In genomic region chr1:74277883-74278537, GRCm38 (mm10) we compare ENCODE assay signal across 23 mouse cellular contexts. TPM values are rescaled to one million over a fixed set of nuclear protein-coding genes. Genes with fewer than 3 reads are reported as not detected.
DNase-seq lines count a peak whose midpoint lies in the region; ATAC-seq and TF ChIP-seq lines count a peak whose summit lies in the region.
"Had no signal": no experiment of that assay in that cellular context is flagged by ENCODE, and none has a peak within 500 bp of the region (broad histone marks: within the 10 kb centered on the region; RNA-seq: fewer than 3 reads in every experiment).

No protein-coding gene starts in this region.

- TF ChIP-seq CTCF in CH12.LX (conservative IDR thresholded peaks at IDR 0.05 in 1 of 2, IDR thresholded peaks at IDR 0.05 in 1 of 2; ENCODE audit: low read depth in 2 of 2, low read length in 2 of 2), result no peak

- DNase-seq in heart, adult 9 months (ENCODE audit: low spot score in 2 of 2), result no peak
- DNase-seq in CH12.LX (ENCODE audit: extremely low read depth), result no peak
- no peak for DNase-seq in cerebellum, adult 9-11 months
- DNase-seq in yolk sac, embryonic 10.5 days (ENCODE audit: low spot score), result no peak
- DNase-seq in heart, postnatal 10 days, result no peak
- DNase-seq: adrenal gland, adult 8-10 months; cerebellum, adult 11-12 months; gastrocnemius, postnatal 14 days; layer of hippocampus, postnatal 36 days; left cerebral cortex, postnatal 4 days; lung, embryonic 14.5 days; lung, postnatal 4 days had no signal

- no peak for TF ChIP-seq RAD21 in CH12.LX (IDR thresholded peaks at IDR 0.05; ENCODE audit: low read depth, low read length)

- peaks cover 5% of the 10 kb centered on the region for H3K79me2 ChIP-seq in CH12.LX (replicated peaks; ENCODE audit: control insufficient read depth, extremely low read depth, insufficient read depth, poor library complexity, severe bottlenecking)

- no peak overlapping the region for H3K4me2 ChIP-seq in heart, embryonic 11.5 days
- no peak overlapping the region for H3K4me2 ChIP-seq in CH12.LX (ENCODE audit: insufficient read depth, low read depth, poor library complexity, severe bottlenecking)
- no peak overlapping the region for H3K4me2 ChIP-seq in intestine, embryonic 16.5 days (ENCODE audit: low read depth, low read length)
- H3K4me2 ChIP-seq in kidney, embryonic 16.5 days (replicated peaks; ENCODE audit: low read depth, low read length), result no peak overlapping the region
- H3K4me2 ChIP-seq: hindbrain, embryonic 14.5 days; liver, embryonic 12.5 days; lung, embryonic 14.5 days had no signal

- 53% methylated on average over 8 of the region's 8 CpGs for WGBS in heart, embryonic 11.5 days (ENCODE audit: insufficient replicate concordance)
- WGBS in intestine, embryonic 16.5 days, result 38% methylated on average over 8 of the region's 8 CpGs
- 27% methylated on average over 8 of the region's 8 CpGs for WGBS in kidney, embryonic 16.5 days

- 0 out of 2 replicates have a peak overlapping the region, but pooled peaks have one; percentile 16 for H3K9ac ChIP-seq in heart, embryonic 11.5 days (ENCODE audit: low read depth, low read length)
- H3K9ac ChIP-seq in CH12.LX (ENCODE audit: insufficient read depth, low read depth), result no peak overlapping the region
- peak overlapping the region; percentile 23; the same call in 1 of the 2 replicates for H3K9ac ChIP-seq in intestine, embryonic 16.5 days (ENCODE audit: low read depth, low read length)
- no peak overlapping the region for H3K9ac ChIP-seq in kidney, embryonic 16.5 days (replicated peaks; ENCODE audit: low read length)
- H3K9ac ChIP-seq: hindbrain, embryonic 14.5 days; liver, embryonic 12.5 days; lung, embryonic 14.5 days had no signal

- no peak for TF ChIP-seq EP300 in CH12.LX (IDR thresholded peaks at IDR 0.05; ENCODE audit: low read length)

- no peak for TF ChIP-seq POLR2A in CH12.LX (IDR thresholded peaks at IDR 0.05; ENCODE audit: low read depth, low read length)

- H3K36me3 ChIP-seq in heart, embryonic 11.5 days (ENCODE audit: control insufficient read depth, insufficient read depth, low read length), result peaks cover 24% of the 10 kb centered on the region
- peaks cover 41 to 47% of the 10 kb centered on the region in 2 experiments for H3K36me3 ChIP-seq in CH12.LX (replicated peaks in 1 of 2; ENCODE audit: control insufficient read depth in 1 of 2, insufficient read depth in 1 of 2, low read length in 1 of 2)
- H3K36me3 ChIP-seq in intestine, embryonic 16.5 days (ENCODE audit: control insufficient read depth, insufficient read depth, low read length), result peaks cover 12% of the 10 kb centered on the region
- peaks cover 47% of the 10 kb centered on the region for H3K36me3 ChIP-seq in kidney, embryonic 16.5 days (ENCODE audit: insufficient read depth, low read length)

- ATAC-seq in heart, embryonic 11.5 days (replicated peaks; ENCODE audit: insufficient number of reproducible peaks, low FRiP score, low TSS enrichment), result no peak
- ATAC-seq in intestine, embryonic 16.5 days, result no peak
- ATAC-seq in kidney, embryonic 16.5 days (ENCODE audit: low FRiP score, low TSS enrichment), result peak; percentile 49
- ATAC-seq: liver, embryonic 12.5 days had no signal

- intact Hi-C loops in heart, postnatal 10 days (cut with DNase I), result no loop called here

- H3K4me1 ChIP-seq in heart, embryonic 11.5 days (ENCODE audit: control insufficient read depth, insufficient read depth, low read length), result peaks cover 35% of the 10 kb centered on the region
- peaks cover 11 to 34% of the 10 kb centered on the region in 2 experiments for H3K4me1 ChIP-seq in CH12.LX (ENCODE audit: control insufficient read depth in 1 of 2, insufficient read depth in 2 of 2)
- H3K4me1 ChIP-seq in intestine, embryonic 16.5 days (ENCODE audit: control insufficient read depth, insufficient read depth, low read length), result peaks cover 30% of the 10 kb centered on the region
- H3K4me1 ChIP-seq in kidney, embryonic 16.5 days (ENCODE audit: insufficient read depth, low read length), result peaks cover 39% of the 10 kb centered on the region

- H3K27ac ChIP-seq in heart, embryonic 11.5 days (ENCODE audit: low read depth, low read length), result no peak overlapping the region
- H3K27ac ChIP-seq in CH12.LX (ENCODE audit: insufficient read depth, low read depth), result no peak overlapping the region
- H3K27ac ChIP-seq in intestine, embryonic 16.5 days (ENCODE audit: low read length), result no peak overlapping the region
- H3K27ac ChIP-seq in kidney, embryonic 16.5 days (ENCODE audit: low read length), result no peak overlapping the region; the same call in 1 of the 2 replicates
- H3K27ac ChIP-seq: forebrain, embryonic 10.5 days; hindbrain, embryonic 14.5 days; liver, embryonic 12.5 days; midbrain, embryonic 10.5 days had no signal

- dilution Hi-C loops in CH12.LX (cut with MboI; ENCODE audit: extremely low pct_ligation_motif_present, extremely low pct_unique_long_range_greater_than_20kb, low sequenced_read_pairs), result no loop called here

- no peaks in the 10 kb centered on the region for H3K27me3 ChIP-seq in heart, embryonic 11.5 days (ENCODE audit: control insufficient read depth, insufficient read depth, low read length)
- H3K27me3 ChIP-seq in CH12.LX (replicated peaks), result no peaks in the 10 kb centered on the region
- no peaks in the 10 kb centered on the region for H3K27me3 ChIP-seq in intestine, embryonic 16.5 days (replicated peaks; ENCODE audit: control insufficient read depth, insufficient read depth, low read length)
- no peaks in the 10 kb centered on the region for H3K27me3 ChIP-seq in kidney, embryonic 16.5 days (ENCODE audit: insufficient read depth, low read length)

- no peak overlapping the region for H3K4me3 ChIP-seq in heart, embryonic 11.5 days (ENCODE audit: low read depth, low read length)
- H3K4me3 ChIP-seq in CH12.LX (replicated peaks in 1 of 3; ENCODE audit: low read depth in 2 of 3, low read length in 2 of 3, poor library complexity in 1 of 3), result no peak overlapping the region
- no peak overlapping the region for H3K4me3 ChIP-seq in intestine, embryonic 16.5 days (ENCODE audit: low read length)
- H3K4me3 ChIP-seq in kidney, embryonic 16.5 days (ENCODE audit: low read length), result no peak overlapping the region
- H3K4me3 ChIP-seq: forebrain, embryonic 10.5 days; heart, embryonic 10.5 days; liver, embryonic 12.5 days; midbrain, embryonic 10.5 days had no signal

- H3K9me3 ChIP-seq in heart, embryonic 11.5 days (replicated peaks; ENCODE audit: control insufficient read depth, low read length), result no peaks in the 10 kb centered on the region
- no peaks in the 10 kb centered on the region for H3K9me3 ChIP-seq in CH12.LX (replicated peaks; ENCODE audit: low read length)
- no peaks in the 10 kb centered on the region for H3K9me3 ChIP-seq in intestine, embryonic 16.5 days (ENCODE audit: control insufficient read depth, low read length)
- H3K9me3 ChIP-seq in kidney, embryonic 16.5 days (ENCODE audit: low read length), result no peaks in the 10 kb centered on the region
- H3K9me3 ChIP-seq: forebrain, embryonic 10.5 days; heart, embryonic 10.5 days; liver, embryonic 12.5 days; midbrain, embryonic 10.5 days had no signal

- in situ Hi-C loops in CH12.LX (cut with MboI; ENCODE audit: low pct_ligation_motif_present, low pct_unique_long_range_greater_than_20kb, low sequenced_read_pairs), result no loop called here

TF ChIP-seq in CH12.LX, 34 proteins besides CTCF, POLR2A, EP300 and RAD21 (continues in another document):
- no peak for TF ChIP-seq KAT2A (IDR thresholded peaks at IDR 0.05; ENCODE audit: insufficient replicate concordance, low read length)

RNA-seq across cellular contexts. Expression of gene Gpbar1, which starts 0.3 kb away (rescaled TPM):
- 0.83 and 1.0 TPM in 2 replicates for polyA plus RNA-seq in heart, embryonic 11.5 days (2014; fragmentation: Nextera tagmentation; extraction: Ambion mirVana)
- total RNA-seq in CH12.LX (2012; rRNA removed) (0.21 TPM in 1 of 2 replicates, not detected in the other), CH12.LX (2014; rRNA removed) (not detected in 2 replicates)
- not detected in 2 replicates for polyA plus RNA-seq in CH12.LX (2012; ENCODE audit: insufficient read length, low read depth)
- 2.6 and 2.7 TPM in 2 replicates for polyA plus RNA-seq in intestine, embryonic 16.5 days (2015; fragmentation: Nextera tagmentation; extraction: Ambion mirVana)
- 1.6 and 1.9 TPM in 2 replicates for polyA plus RNA-seq in kidney, embryonic 16.5 days (2015; fragmentation: Nextera tagmentation; extraction: Ambion mirVana)
- not detected for total RNA-seq in heart, postnatal 10 days (2021)
- total RNA-seq: adrenal gland, adult 8-10 months; common myeloid progenitor, adult 5-6 weeks; gastrocnemius, postnatal 14 days; heart, postnatal 25 days; layer of hippocampus, postnatal 36 days; left cerebral cortex, postnatal 4 days had no signal
- polyA plus RNA-seq: neural tube, embryonic 14.5 days had no signal

RNA-seq across cellular contexts. Expression of gene Aamp, which starts 6.5 kb away (rescaled TPM):
- 173 and 193 TPM in 2 replicates for polyA plus RNA-seq in heart, embryonic 11.5 days (2014; fragmentation: Nextera tagmentation; extraction: Ambion mirVana)
- total RNA-seq in CH12.LX (2012; rRNA removed) (151 and 163 TPM in 2 replicates), CH12.LX (2014; rRNA removed) (103 and 108 TPM in 2 replicates)
- polyA plus RNA-seq in CH12.LX (2012; ENCODE audit: insufficient read length, low read depth), result 172 and 193 TPM in 2 replicates
- 246 and 256 TPM in 2 replicates for polyA plus RNA-seq in intestine, embryonic 16.5 days (2015; fragmentation: Nextera tagmentation; extraction: Ambion mirVana)
- polyA plus RNA-seq in kidney, embryonic 16.5 days (2015; fragmentation: Nextera tagmentation; extraction: Ambion mirVana), result 322 and 350 TPM in 2 replicates
- 100 to 1,000 TPM; 103 to 109 TPM for total RNA-seq in heart, postnatal 10 days (2021)

RNA-seq across cellular contexts. Expression of gene Pnkd, which starts 6.7 kb away (rescaled TPM):
- 225 and 231 TPM in 2 replicates for polyA plus RNA-seq in heart, embryonic 11.5 days (2014; fragmentation: Nextera tagmentation; extraction: Ambion mirVana)
- total RNA-seq in CH12.LX (2012; rRNA removed) (117 and 154 TPM in 2 replicates), CH12.LX (2014; rRNA removed) (42.7 and 45.5 TPM in 2 replicates)
- polyA plus RNA-seq in CH12.LX (2012; ENCODE audit: insufficient read length, low read depth), result 263 and 318 TPM in 2 replicates
- 139 and 148 TPM in 2 replicates for polyA plus RNA-seq in intestine, embryonic 16.5 days (2015; fragmentation: Nextera tagmentation; extraction: Ambion mirVana)
- 149 and 156 TPM in 2 replicates for polyA plus RNA-seq in kidney, embryonic 16.5 days (2015; fragmentation: Nextera tagmentation; extraction: Ambion mirVana)
- total RNA-seq in heart, postnatal 10 days (2021), result 100 to 1,000 TPM; 205 to 211 TPM

RNA-seq across cellular contexts. Expression of gene Tmbim1, which starts 27.4 kb away (rescaled TPM):
- polyA plus RNA-seq in heart, embryonic 11.5 days (2014; fragmentation: Nextera tagmentation; extraction: Ambion mirVana), result 29.2 and 37.1 TPM in 2 replicates
- 30.9 and 32.4 TPM in 2 replicates for total RNA-seq in CH12.LX (2012; rRNA removed)
- total RNA-seq in CH12.LX (2014; rRNA removed), result 26.6 and 28.3 TPM in 2 replicates
- 31.1 and 35.1 TPM in 2 replicates for polyA plus RNA-seq in CH12.LX (2012; ENCODE audit: insufficient read length, low read depth)
- 77.3 and 79.8 TPM in 2 replicates for polyA plus RNA-seq in intestine, embryonic 16.5 days (2015; fragmentation: Nextera tagmentation; extraction: Ambion mirVana)
- 33.5 and 35.1 TPM in 2 replicates for polyA plus RNA-seq in kidney, embryonic 16.5 days (2015; fragmentation: Nextera tagmentation; extraction: Ambion mirVana)
- total RNA-seq in heart, postnatal 10 days (2021), result 10 to 100 TPM; 43.2 to 45.8 TPM

RNA-seq across cellular contexts. Expression of gene Arpc2, which starts 42.1 kb away (rescaled TPM):
- 387 and 411 TPM in 2 replicates for polyA plus RNA-seq in heart, embryonic 11.5 days (2014; fragmentation: Nextera tagmentation; extraction: Ambion mirVana)
- total RNA-seq in CH12.LX (2012; rRNA removed) (218 and 234 TPM in 2 replicates), CH12.LX (2014; rRNA removed) (455 and 462 TPM in 2 replicates)
- 504 and 522 TPM in 2 replicates for polyA plus RNA-seq in CH12.LX (2012; ENCODE audit: insufficient read length, low read depth)
- 556 and 575 TPM in 2 replicates for polyA plus RNA-seq in intestine, embryonic 16.5 days (2015; fragmentation: Nextera tagmentation; extraction: Ambion mirVana)
- 441 and 457 TPM in 2 replicates for polyA plus RNA-seq in kidney, embryonic 16.5 days (2015; fragmentation: Nextera tagmentation; extraction: Ambion mirVana)
- total RNA-seq in heart, postnatal 10 days (2021), result 100 to 1,000 TPM; 213 to 219 TPM

Comparison
In these comparisons a context has a peak if more than half of its experiments do, and no peak if none do; other contexts are left out.
1. H3K9ac ChIP-seq: peak in heart, embryonic 11.5 days (single experiment) and intestine, embryonic 16.5 days (single experiment); none in CH12.LX (single experiment) and kidney, embryonic 16.5 days (single experiment).